Mouse (Mus musculus) stomach, postnatal 0 days (tissue): ENCODE results near the gene Serinc2.

Source experiments
- CTCF ChIP-seq: IDR thresholded peaks from 2 replicates; pipeline ENCODE4 v1.5.1; 2016; ENCODE audit warnings: antibody characterized with exemption, low read depth, mild to moderate bottlenecking, moderate library complexity
- EP300 ChIP-seq: optimal IDR thresholded peaks from 2 replicates; pipeline ENCODE3; 2016; ENCODE audit warnings: antibody characterized with exemption

DNA sequence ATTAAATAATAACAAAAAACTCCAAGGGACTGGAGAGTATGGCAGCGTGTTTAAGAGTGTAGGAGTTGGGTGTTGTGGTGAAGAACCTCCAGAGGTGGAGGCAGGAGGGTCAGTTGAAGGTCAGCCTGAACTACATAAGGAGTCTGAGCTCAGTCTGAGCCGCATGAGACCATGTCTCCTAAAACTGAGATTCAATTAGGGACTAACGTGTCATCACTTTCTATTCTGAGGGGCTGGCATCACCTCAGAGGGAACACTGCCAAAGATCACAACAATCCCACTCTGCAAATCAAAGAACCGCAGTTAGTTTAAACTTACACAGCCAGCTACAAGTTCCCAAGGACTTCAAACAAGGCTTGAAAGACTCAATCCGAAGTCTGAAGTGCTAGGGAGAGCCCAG lies 44.6 kb upstream of the Serinc2 start:
- TF ChIP-seq EP300 (no peak), CTCF (no peak)
